Mouse (Mus musculus) intestine, postnatal 0 days (tissue): ENCODE measurements at regions not wholly inside any gene's neighbourhood (a gene's known extent, or its start where the extent isn't known, plus 50 kb on each side); places are given as distances from the start of the nearest gene placed in this dataset.

Experiments
- ATAC-seq: fragments of 200-750 bp; cut with Nextera tagmentation; 2 replicates; pipeline ENCODE4 v1.8.0; 2017; ENCODE audit warnings: mild to moderate bottlenecking, moderate TSS enrichment, moderate library complexity
- H3K27ac ChIP-seq: fragments of 300-500 bp; sonication (generic); 2 replicates; pipeline ENCODE4 v1.5.1; 2014; ENCODE audit warnings: mild to moderate bottlenecking, low read depth, low read length, moderate library complexity
- H3K27me3 ChIP-seq: fragments of 300-500 bp; sonication (generic); replicated peaks from 2 replicates; pipeline ENCODE4 v1.6.1; 2014; ENCODE audit warnings: low read length, mixed read lengths; ENCODE audit not compliant: control insufficient read depth, insufficient read depth
- H3K36me3 ChIP-seq: fragments of 300-500 bp; sonication (generic); 2 replicates; pipeline ENCODE4 v1.6.1; 2014; ENCODE audit warnings: mild to moderate bottlenecking, moderate library complexity; ENCODE audit not compliant: control insufficient read depth, insufficient read depth
- H3K4me1 ChIP-seq: fragments of 300-500 bp; sonication (generic); replicated peaks from 2 replicates; pipeline ENCODE4 v1.6.1; 2014; ENCODE audit warnings: antibody characterized with exemption, low read length, mixed read lengths; ENCODE audit not compliant: control insufficient read depth, insufficient read depth
- H3K4me2 ChIP-seq: fragments of 300-500 bp; sonication (generic); replicated peaks from 2 replicates; pipeline ENCODE4 v1.6.1; 2014; ENCODE audit warnings: low read depth, mild to moderate bottlenecking, moderate library complexity
- H3K4me3 ChIP-seq: fragments of 300-500 bp; sonication (generic); 2 replicates; pipeline ENCODE4 v1.5.1; 2014; ENCODE audit warnings: low read depth, low read length
- H3K9ac ChIP-seq: fragments of 300-500 bp; sonication (generic); 2 replicates; pipeline ENCODE4 v1.6.1; 2014; ENCODE audit warnings: mild to moderate bottlenecking, low read depth, low read length
- H3K9me3 ChIP-seq: fragments of 300-500 bp; sonication (generic); 2 replicates; pipeline ENCODE4 v1.6.1; 2016; ENCODE audit warnings: mixed run types; ENCODE audit not compliant: control insufficient read depth
- CTCF ChIP-seq: sonication (generic); IDR thresholded peaks from 2 replicates; pipeline ENCODE4 v1.5.1; 2016; ENCODE audit warnings: low read depth, mild to moderate bottlenecking, control low read depth, antibody characterized with exemption, moderate library complexity
- WGBS: fragments of 180-500 bp; shearing (Covaris S2); extraction: QIAGEN DNeasy Blood & Tissue Kit; methylation state at CpG from one replicate; pipeline ENCODE4 v1.1.7; 2014; 5-methylcytosine and 5-hydroxymethylcytosine counted together

DNA sequence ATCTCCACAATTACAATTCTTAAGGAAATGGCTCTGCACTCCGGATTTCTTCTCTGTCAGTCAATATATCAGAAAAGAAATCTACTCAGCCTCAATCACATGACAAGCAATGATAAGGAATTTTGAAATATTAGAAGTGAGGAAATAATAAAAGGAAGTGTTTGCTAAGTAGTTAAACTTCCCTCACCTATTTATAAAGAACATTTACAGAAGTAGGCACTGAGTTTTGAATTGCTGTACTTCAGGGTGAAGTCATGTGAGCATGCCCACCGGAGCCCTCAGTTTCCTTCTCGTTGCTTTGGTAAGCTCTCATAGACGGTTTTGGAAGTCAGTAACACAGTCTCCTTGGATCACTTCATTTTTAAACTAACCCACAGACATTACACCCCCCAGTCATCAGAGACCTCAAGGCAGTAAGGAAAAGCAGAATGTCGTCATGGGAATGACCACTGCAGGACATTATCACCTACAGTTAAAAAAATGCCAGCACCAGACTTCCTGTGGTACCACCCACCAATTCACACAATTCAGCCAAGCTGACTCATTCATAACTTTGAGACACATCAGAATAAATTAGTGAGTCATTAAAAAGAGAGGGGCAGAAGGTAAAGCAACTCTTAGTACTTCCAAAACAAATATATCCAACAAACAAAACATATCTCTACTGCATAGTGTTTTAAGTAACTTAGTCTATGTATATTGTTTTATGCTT is 541.6 kb upstream of the Hsf2 start:
- no peak for TF ChIP-seq CTCF

DNA sequence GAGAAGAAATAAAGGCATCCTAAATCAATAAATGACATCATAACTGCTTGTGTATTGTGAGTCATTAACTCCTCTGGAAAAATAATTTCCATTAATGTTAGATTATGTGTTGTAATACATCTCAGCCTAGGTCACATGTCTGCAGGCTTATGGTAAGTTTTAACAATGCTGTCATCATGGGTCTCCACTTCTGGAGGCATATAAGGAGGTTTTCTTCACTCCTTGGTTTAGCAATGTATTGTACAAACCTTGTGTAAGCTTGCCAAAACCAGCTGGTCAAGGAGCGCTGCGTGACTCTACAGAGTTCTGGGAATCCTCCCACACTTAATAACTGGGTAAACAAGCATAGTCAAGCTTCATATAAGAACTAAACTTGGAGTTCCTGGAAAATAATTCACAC is 529.5 kb upstream of the Hsf2 start:
- H3K27me3 ChIP-seq: no peaks in the 10 kb centered on the region
- H3K4me3 ChIP-seq: no peak overlapping the region
- no peaks in the 10 kb centered on the region for H3K9me3 ChIP-seq
- no peak for ATAC-seq
- no peak overlapping the region for H3K27ac ChIP-seq
- no peaks in the 10 kb centered on the region for H3K4me1 ChIP-seq
- TF ChIP-seq CTCF: no peak
- H3K36me3 ChIP-seq: no peaks in the 10 kb centered on the region
- no peak overlapping the region for H3K9ac ChIP-seq
- 72% methylated on average over 2 of the region's 2 CpGs for WGBS
- no peak overlapping the region for H3K4me2 ChIP-seq

More for the DNA sequence above, 541.6 kb upstream of the Hsf2 start:
- Histone ChIP-seq H3K4me3 (no peak overlapping the region), H3K9ac (no peak overlapping the region), H3K36me3 (no peaks in the 10 kb centered on the region), H3K4me2 (no peak overlapping the region), H3K27ac (no peak overlapping the region), H3K9me3 (no peaks in the 10 kb centered on the region), H3K27me3 (no peaks in the 10 kb centered on the region), H3K4me1 (no peaks in the 10 kb centered on the region)
- 80% methylated on average over 5 of the region's 5 CpGs for WGBS
- no peak for ATAC-seq

DNA sequence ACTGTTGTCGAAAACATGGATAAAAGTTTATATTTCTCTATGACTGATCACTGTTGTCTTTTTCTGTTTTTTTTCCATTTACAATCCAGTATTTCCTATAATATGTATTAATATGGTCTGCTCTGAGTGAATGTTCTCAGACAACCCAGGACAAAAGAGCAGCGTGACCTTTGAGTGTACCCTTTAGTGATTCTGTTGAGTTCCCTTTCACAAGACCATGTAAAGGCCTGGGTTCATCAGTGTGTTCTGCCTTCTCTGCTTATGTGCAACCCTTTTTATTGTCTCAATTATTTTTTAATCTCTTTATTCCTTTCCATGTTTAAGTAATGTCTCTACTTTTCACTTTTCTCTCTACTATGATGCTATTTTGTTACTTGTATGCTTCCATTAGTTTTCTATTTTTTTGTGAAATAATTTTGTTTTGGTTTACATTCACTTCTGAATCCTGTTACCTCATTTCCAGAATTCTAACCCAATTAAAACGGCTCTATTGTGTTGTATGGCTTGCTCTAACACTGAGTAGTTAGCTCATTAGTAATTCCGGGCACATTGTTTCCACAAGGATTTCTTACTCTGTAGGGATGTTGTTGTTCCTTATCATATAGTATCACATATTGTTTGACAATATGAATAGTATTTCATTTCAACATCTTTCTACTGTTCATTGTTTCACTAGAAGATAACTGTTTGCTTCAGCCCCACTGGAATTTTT is 523.9 kb upstream of the Hsf2 start:
- H3K9me3 ChIP-seq: no peaks in the 10 kb centered on the region
- no peaks in the 10 kb centered on the region for H3K4me1 ChIP-seq
- TF ChIP-seq CTCF: no peak
- no peak overlapping the region for H3K4me2 ChIP-seq
- H3K9ac ChIP-seq: no peak overlapping the region
- H3K27me3 ChIP-seq: no peaks in the 10 kb centered on the region
- ATAC-seq: no peak
- H3K4me3 ChIP-seq: no peak overlapping the region
- H3K27ac ChIP-seq: no peak overlapping the region
- 84% methylated on average over 4 of the region's 4 CpGs for WGBS
- H3K36me3 ChIP-seq: no peaks in the 10 kb centered on the region

DNA sequence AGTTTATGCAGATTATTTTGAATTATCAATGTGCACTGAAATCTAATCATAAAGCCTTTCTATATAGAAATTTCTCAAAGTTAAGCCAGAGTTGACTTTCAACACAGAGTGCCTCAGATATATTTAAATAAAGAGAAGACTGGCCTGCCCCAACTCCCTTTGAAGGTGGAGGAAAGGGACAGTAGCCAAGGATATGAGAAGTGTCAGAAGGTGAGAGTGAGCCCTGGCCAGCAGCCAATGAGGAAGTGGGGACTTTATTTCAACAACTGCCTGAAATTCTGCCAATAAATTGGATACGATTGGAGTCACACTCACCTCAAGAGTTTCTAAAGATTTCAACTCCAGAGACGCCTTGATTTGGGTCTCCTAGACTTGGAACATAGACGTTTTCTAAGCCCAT is 523.0 kb upstream of the Hsf2 start:
- no peaks in the 10 kb centered on the region for H3K9me3 ChIP-seq
- no peak overlapping the region for H3K9ac ChIP-seq
- no peaks in the 10 kb centered on the region for H3K36me3 ChIP-seq

DNA sequence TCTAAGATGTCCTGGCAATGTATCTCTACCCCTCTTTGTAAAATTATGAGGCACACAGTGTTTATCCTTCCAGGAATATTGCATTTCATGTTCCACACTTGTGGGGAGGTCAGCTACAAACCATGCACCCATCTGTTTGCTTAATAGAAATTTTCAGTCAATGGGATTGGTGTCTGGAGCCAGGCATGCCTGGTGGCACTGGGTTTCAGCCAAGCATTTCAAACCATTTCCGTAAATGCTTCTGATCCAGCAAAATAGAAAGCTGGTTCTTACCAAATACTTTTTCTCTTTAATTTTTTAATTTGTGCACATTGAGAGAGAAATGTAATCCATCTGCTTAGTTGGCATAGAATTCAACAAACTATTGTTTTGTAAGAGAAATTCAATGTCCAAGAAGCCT is 517.3 kb upstream of the Hsf2 start:
- TF ChIP-seq CTCF: no peak
- Histone ChIP-seq H3K4me1 (no peaks in the 10 kb centered on the region), H3K36me3 (no peaks in the 10 kb centered on the region), H3K4me2 (no peak overlapping the region), H3K9me3 (no peaks in the 10 kb centered on the region), H3K27ac (no peak overlapping the region), H3K27me3 (no peaks in the 10 kb centered on the region), H3K4me3 (no peak overlapping the region), H3K9ac (no peak overlapping the region)
- WGBS: 92% methylated on average over 1 of the region's 1 CpGs
- ATAC-seq: no peak

More for the DNA sequence above, 523.0 kb upstream of the Hsf2 start:
- Histone ChIP-seq H3K4me1 (no peaks in the 10 kb centered on the region), H3K4me3 (no peak overlapping the region), H3K27ac (no peak overlapping the region), H3K27me3 (no peaks in the 10 kb centered on the region), H3K4me2 (no peak overlapping the region)
- WGBS: 65% methylated on average over 3 of the region's 3 CpGs
- no peak for TF ChIP-seq CTCF
- ATAC-seq: no peak

DNA sequence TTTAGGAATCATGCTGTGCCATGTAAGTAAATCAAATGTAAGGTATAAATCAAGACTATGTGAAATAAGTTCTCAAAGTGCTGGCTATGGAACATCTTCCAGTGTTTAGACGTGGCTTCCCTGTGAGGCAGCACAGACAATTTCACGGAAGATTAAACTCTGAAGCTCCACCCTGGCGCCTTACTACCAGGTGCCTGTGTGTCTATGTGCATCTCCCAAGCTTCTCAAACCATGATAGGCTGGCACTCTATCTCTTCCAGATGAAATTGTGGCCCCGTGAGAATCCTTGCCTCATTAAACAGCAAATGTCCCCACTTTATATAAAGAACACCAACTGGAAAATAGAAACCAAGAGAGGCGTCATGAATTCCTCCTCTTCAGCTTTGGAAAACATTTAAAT is 511.4 kb upstream of the Hsf2 start:
- H3K27ac ChIP-seq: no peak overlapping the region
- ATAC-seq: no peak
- H3K27me3 ChIP-seq: no peaks in the 10 kb centered on the region
- no peaks in the 10 kb centered on the region for H3K4me1 ChIP-seq
- H3K9ac ChIP-seq: no peak overlapping the region
- WGBS: 90% methylated on average over 5 of the region's 5 CpGs
- H3K9me3 ChIP-seq: no peaks in the 10 kb centered on the region
- no peak overlapping the region for H3K4me3 ChIP-seq
- no peaks in the 10 kb centered on the region for H3K36me3 ChIP-seq
- H3K4me2 ChIP-seq: no peak overlapping the region
- no peak for TF ChIP-seq CTCF
